In genomic region chr11:70646259-70646555, GRCm38 (mm10) we compare ENCODE assay signal across 8 mouse cellular contexts. TPM values are rescaled to one million over a fixed set of nuclear protein-coding genes. Genes with fewer than 3 reads are reported as not detected.
DNase-seq lines count a peak whose midpoint lies in the region; ATAC-seq lines count a peak whose summit lies in the region.

No protein-coding gene starts in this region.

- peak overlapping the region; percentile 91 for H3K4me3 ChIP-seq in lung, embryonic 16.5 days (ENCODE audit: low read length)
- peak overlapping the region; percentile 64 for H3K4me3 ChIP-seq in embryonic facial prominence, embryonic 14.5 days (ENCODE audit: low read depth, low read length)
- H3K4me3 ChIP-seq in midbrain, embryonic 16.5 days (ENCODE audit: low read depth, low read length), result peak overlapping the region; percentile 57

- WGBS in lung, embryonic 16.5 days, result 19% methylated on average over 3 of the region's 3 CpGs
- 10% methylated on average over 3 of the region's 3 CpGs for WGBS in embryonic facial prominence, embryonic 14.5 days
- WGBS in midbrain, embryonic 16.5 days, result 15% methylated on average over 3 of the region's 3 CpGs

- H3K27me3 ChIP-seq in lung, embryonic 16.5 days (ENCODE audit: control insufficient read depth, insufficient read depth, low read depth, low read length), result no peaks in the 10 kb centered on the region
- H3K27me3 ChIP-seq in embryonic facial prominence, embryonic 14.5 days (replicated peaks; ENCODE audit: control insufficient read depth, insufficient read depth, low read length), result no peaks in the 10 kb centered on the region
- no peaks in the 10 kb centered on the region for H3K27me3 ChIP-seq in midbrain, embryonic 16.5 days (ENCODE audit: control insufficient read depth, insufficient read depth, low read depth, low read length)

- DNase-seq in lung, postnatal 4 days, result no peak
- no peak for DNase-seq in embryonic facial prominence, embryonic 14.5 days (ENCODE audit: low spot score)
- peak; percentile 63 for DNase-seq in kidney, adult 9 months
- DNase-seq in left cerebral cortex, postnatal 25 days (ENCODE audit: low spot score in 2 of 2), result no peak
- DNase-seq in ovary, postnatal 36 days (ENCODE audit: low spot score), result no peak
- no peak for DNase-seq in right cerebral cortex, adult 2 months (ENCODE audit: low spot score in 2 of 2)

- ATAC-seq in lung, embryonic 16.5 days (ENCODE audit: low read depth), result no peak
- no peak for ATAC-seq in embryonic facial prominence, embryonic 14.5 days (ENCODE audit: low read depth)
- ATAC-seq in midbrain, embryonic 16.5 days, result no peak

- H3K4me1 ChIP-seq in lung, embryonic 16.5 days (replicated peaks; ENCODE audit: control insufficient read depth, insufficient read depth, low read length), result peaks cover 32% of the 10 kb centered on the region
- H3K4me1 ChIP-seq in embryonic facial prominence, embryonic 14.5 days (ENCODE audit: control insufficient read depth, insufficient read depth, low read length), result peaks cover 10% of the 10 kb centered on the region
- H3K4me1 ChIP-seq in midbrain, embryonic 16.5 days (ENCODE audit: control insufficient read depth, insufficient read depth, low read length), result peaks cover 24% of the 10 kb centered on the region

- peak overlapping the region; percentile 76 for H3K4me2 ChIP-seq in lung, embryonic 16.5 days (ENCODE audit: low read depth, low read length)
- peak overlapping the region; percentile 79 for H3K4me2 ChIP-seq in embryonic facial prominence, embryonic 14.5 days (ENCODE audit: low read depth, low read length)
- H3K4me2 ChIP-seq in midbrain, embryonic 16.5 days (ENCODE audit: low read length), result peak overlapping the region; percentile 73

- H3K9ac ChIP-seq in lung, embryonic 16.5 days (ENCODE audit: low read length), result peak overlapping the region; percentile 96
- H3K9ac ChIP-seq in embryonic facial prominence, embryonic 14.5 days (ENCODE audit: low read depth, low read length), result peak overlapping the region; percentile 87
- peak overlapping the region; percentile 87 for H3K9ac ChIP-seq in midbrain, embryonic 16.5 days (ENCODE audit: low read depth, low read length)

- intact Hi-C loops in left cerebral cortex, postnatal 25 days (cut with DNase I), result loop anchor here (10.0 kb wide), 1 partner anchor 411 kb away; the partner anchor contains the start of genes 0610010K14Rik, Gm21988 and Rnasek

- peaks cover 34% of the 10 kb centered on the region for H3K36me3 ChIP-seq in lung, embryonic 16.5 days (ENCODE audit: control insufficient read depth, insufficient read depth, low read length)
- peaks cover 56% of the 10 kb centered on the region for H3K36me3 ChIP-seq in embryonic facial prominence, embryonic 14.5 days (ENCODE audit: control insufficient read depth, insufficient read depth, low read length)
- peaks cover 24% of the 10 kb centered on the region for H3K36me3 ChIP-seq in midbrain, embryonic 16.5 days (ENCODE audit: control insufficient read depth, insufficient read depth, low read length)

- H3K9me3 ChIP-seq in lung, embryonic 16.5 days (ENCODE audit: control insufficient read depth, low read length), result no peaks in the 10 kb centered on the region
- H3K9me3 ChIP-seq in embryonic facial prominence, embryonic 14.5 days (ENCODE audit: control insufficient read depth, low read length), result no peaks in the 10 kb centered on the region
- H3K9me3 ChIP-seq in midbrain, embryonic 16.5 days (replicated peaks; ENCODE audit: control insufficient read depth, low read length, poor library complexity, severe bottlenecking), result no peaks in the 10 kb centered on the region

- peak overlapping the region; percentile 93 for H3K27ac ChIP-seq in lung, embryonic 16.5 days (ENCODE audit: low read length)
- peak overlapping the region; percentile 85; the same call in 1 of the 2 replicates for H3K27ac ChIP-seq in embryonic facial prominence, embryonic 14.5 days (replicated peaks; ENCODE audit: low read depth, low read length)
- H3K27ac ChIP-seq in midbrain, embryonic 16.5 days (ENCODE audit: low read length), result peak overlapping the region; percentile 89

RNA-seq across cellular contexts. Expression of gene Rnf167, which starts 0.8 kb away (rescaled TPM):
- polyA plus RNA-seq in lung, embryonic 16.5 days (2015; fragmentation: Nextera tagmentation; extraction: Ambion mirVana), result 129 and 134 TPM in 2 replicates
- 100 and 105 TPM in 2 replicates for polyA plus RNA-seq in embryonic facial prominence, embryonic 14.5 days (2014; fragmentation: Nextera tagmentation; extraction: Ambion mirVana)
- 105 TPM in 2 replicates for polyA plus RNA-seq in midbrain, embryonic 16.5 days (2015; fragmentation: Nextera tagmentation; extraction: Ambion mirVana)
- total RNA-seq in left cerebral cortex, postnatal 25 days (2021), result 10 to 100 TPM; 78.6 to 81.4 TPM

RNA-seq across cellular contexts. Expression of gene Slc25a11, which starts 1.1 kb away (rescaled TPM):
- 156 and 171 TPM in 2 replicates for polyA plus RNA-seq in lung, embryonic 16.5 days (2015; fragmentation: Nextera tagmentation; extraction: Ambion mirVana)
- polyA plus RNA-seq in embryonic facial prominence, embryonic 14.5 days (2014; fragmentation: Nextera tagmentation; extraction: Ambion mirVana), result 147 and 165 TPM in 2 replicates
- polyA plus RNA-seq in midbrain, embryonic 16.5 days (2015; fragmentation: Nextera tagmentation; extraction: Ambion mirVana), result 171 and 174 TPM in 2 replicates
- total RNA-seq in left cerebral cortex, postnatal 25 days (2021), result 100 to 1,000 TPM; 110 to 117 TPM

RNA-seq across cellular contexts. Expression of gene Gp1ba, which starts 7.3 kb away (rescaled TPM):
- 0.35 and 0.50 TPM in 2 replicates for polyA plus RNA-seq in lung, embryonic 16.5 days (2015; fragmentation: Nextera tagmentation; extraction: Ambion mirVana)
- polyA plus RNA-seq in embryonic facial prominence, embryonic 14.5 days (2014; fragmentation: Nextera tagmentation; extraction: Ambion mirVana), result 0.38 and 0.60 TPM in 2 replicates
- 0.12 and 0.21 TPM in 2 replicates for polyA plus RNA-seq in midbrain, embryonic 16.5 days (2015; fragmentation: Nextera tagmentation; extraction: Ambion mirVana)
- total RNA-seq in left cerebral cortex, postnatal 25 days (2021), result not detected

RNA-seq across cellular contexts. Expression of gene Pfn1, which starts 8.2 kb away (rescaled TPM):
- 1,825 and 2,189 TPM in 2 replicates for polyA plus RNA-seq in lung, embryonic 16.5 days (2015; fragmentation: Nextera tagmentation; extraction: Ambion mirVana)
- polyA plus RNA-seq in embryonic facial prominence, embryonic 14.5 days (2014; fragmentation: Nextera tagmentation; extraction: Ambion mirVana), result 1,605 and 1,712 TPM in 2 replicates
- 617 and 632 TPM in 2 replicates for polyA plus RNA-seq in midbrain, embryonic 16.5 days (2015; fragmentation: Nextera tagmentation; extraction: Ambion mirVana)
- total RNA-seq in left cerebral cortex, postnatal 25 days (2021), result 100 to 1,000 TPM; 221 to 239 TPM

RNA-seq across cellular contexts. Expression of gene Eno3, which starts 10.8 kb away (rescaled TPM):
- 37.9 and 56.8 TPM in 2 replicates for polyA plus RNA-seq in lung, embryonic 16.5 days (2015; fragmentation: Nextera tagmentation; extraction: Ambion mirVana)
- 165 and 289 TPM in 2 replicates for polyA plus RNA-seq in embryonic facial prominence, embryonic 14.5 days (2014; fragmentation: Nextera tagmentation; extraction: Ambion mirVana)
- 6.0 and 8.1 TPM in 2 replicates for polyA plus RNA-seq in midbrain, embryonic 16.5 days (2015; fragmentation: Nextera tagmentation; extraction: Ambion mirVana)
- 1 to 10 TPM; 7.0 to 9.0 TPM for total RNA-seq in left cerebral cortex, postnatal 25 days (2021)
